Mouse (Mus musculus) testis, adult 2 months (tissue): ENCODE measurements around the gene Gcsh.

Experiments used
- CTCF ChIP-seq: fragments of 200-500 bp; IDR thresholded peaks from 2 replicates; pipeline ENCODE4 v1.5.1; 2012; ENCODE audit warnings: low read depth, mild to moderate bottlenecking, inconsistent platforms, low read length, moderate library complexity; ENCODE audit not compliant: control insufficient read depth, insufficient read depth, insufficient replicate concordance
- POLR2A ChIP-seq: fragments of 200-500 bp; IDR thresholded peaks from 2 replicates; pipeline ENCODE4 v1.6.1; 2012; ENCODE audit warnings: low read depth, mild to moderate bottlenecking, inconsistent platforms, low read length, moderate library complexity; ENCODE audit not compliant: control insufficient read depth

GRCm38 (mm10) chr8:117015670-117016069 lies 22.3 kb upstream of the Gcsh start:
- TF ChIP-seq CTCF: no peak
- no peak for TF ChIP-seq POLR2A
